Mouse (Mus musculus): ENCODE measurements around the gene Psmd2. TPM values are rescaled to one million over a fixed set of nuclear protein-coding genes. Genes with fewer than 3 reads are reported as not detected.

Psmd2 gene
- polyA plus RNA-seq, 1 experiment = not detected

GRCm38 (mm10) chr16:20621191-20621990, 30.1 kb upstream of the Psmd2 start, which contains the start of gene Camk2n2:
Gene Camk2n2, minus strand, starts transcription at chr16:20621287.
- WGBS = under 1% methylated on average over 92 of the region's 92 CpGs
- H3K27ac ChIP-seq (ENCODE audit: insufficient read depth, low read depth, low read length) = peak within 1 kb of the TSS; percentile 20; the same call in 1 of the 2 replicates
- H3K4me1 ChIP-seq (ENCODE audit: control insufficient read depth, insufficient read depth, low read length) = peaks cover 19% of the 10 kb centered on the region
- peak within 1 kb of the TSS; percentile 77 for H3K4me3 ChIP-seq (ENCODE audit: insufficient read depth, low read depth, low read length)
- TF ChIP-seq POLR2A (IDR thresholded peaks at IDR 0.05; ENCODE audit: insufficient read depth, low read depth, low read length) (0 out of 2 replicates have a peak, but pooled peaks have one; percentile 16), CTCF (IDR thresholded peaks at IDR 0.05; ENCODE audit: insufficient read depth, low read depth, low read length) (no peak)

GRCm38 (mm10) chr16:20621991-20622685, 29.3 kb upstream of the Psmd2 start:
- peak overlapping the region; percentile 46 for H3K27ac ChIP-seq (ENCODE audit: insufficient read depth, low read depth, low read length)
- H3K4me1 ChIP-seq (ENCODE audit: control insufficient read depth, insufficient read depth, low read length) = peaks cover 19% of the 10 kb centered on the region
- H3K4me3 ChIP-seq (ENCODE audit: insufficient read depth, low read depth, low read length) = peak overlapping the region; percentile 77
- no peak for TF ChIP-seq CTCF (IDR thresholded peaks at IDR 0.05; ENCODE audit: insufficient read depth, low read depth, low read length)
- TF ChIP-seq POLR2A (IDR thresholded peaks at IDR 0.05; ENCODE audit: insufficient read depth, low read depth, low read length) = no peak
- WGBS = 1% methylated on average over 37 of the region's 37 CpGs

GRCm38 (mm10) chr16:20623211-20623610, 28.2 kb upstream of the Psmd2 start:
- Histone ChIP-seq H3K4me1 (ENCODE audit: control insufficient read depth, insufficient read depth, low read length) (peaks cover 19% of the 10 kb centered on the region), H3K4me3 (ENCODE audit: insufficient read depth, low read depth, low read length) (no peak overlapping the region), H3K27ac (ENCODE audit: insufficient read depth, low read depth, low read length) (no peak overlapping the region)
- 9% methylated on average over 2 of the region's 2 CpGs for WGBS
- no peak for TF ChIP-seq POLR2A (IDR thresholded peaks at IDR 0.05; ENCODE audit: insufficient read depth, low read depth, low read length)
- TF ChIP-seq CTCF (IDR thresholded peaks at IDR 0.05; ENCODE audit: insufficient read depth, low read depth, low read length) = no peak

GRCm38 (mm10) chr16:20628871-20629391, 22.5 kb upstream of the Psmd2 start:
- peaks cover 13% of the 10 kb centered on the region for H3K4me1 ChIP-seq (ENCODE audit: control insufficient read depth, insufficient read depth, low read length)
- no peak overlapping the region for H3K27ac ChIP-seq (ENCODE audit: insufficient read depth, low read depth, low read length)
- H3K4me3 ChIP-seq (ENCODE audit: insufficient read depth, low read depth, low read length) = no peak overlapping the region
- TF ChIP-seq POLR2A (IDR thresholded peaks at IDR 0.05; ENCODE audit: insufficient read depth, low read depth, low read length) = no peak
- WGBS = 60% methylated on average over 11 of the region's 11 CpGs

GRCm38 (mm10) chr16:20629731-20630634, 21.5 kb upstream of the Psmd2 start, which contains the start of gene Ece2:
Gene Ece2, plus strand, starts transcription at chr16:20629828.
- Histone ChIP-seq H3K27ac (ENCODE audit: insufficient read depth, low read depth, low read length) (peak within 1 kb of the TSS; percentile 19), H3K4me3 (ENCODE audit: insufficient read depth, low read depth, low read length) (peak within 1 kb of the TSS; percentile 89), H3K4me1 (ENCODE audit: control insufficient read depth, insufficient read depth, low read length) (peaks cover 13% of the 10 kb centered on the region)
- 4% methylated on average over 54 of the region's 54 CpGs for WGBS
- 0 out of 2 replicates have a peak, but pooled peaks have one; percentile 38 for TF ChIP-seq POLR2A (IDR thresholded peaks at IDR 0.05; ENCODE audit: insufficient read depth, low read depth, low read length)
- no peak for TF ChIP-seq CTCF (IDR thresholded peaks at IDR 0.05; ENCODE audit: insufficient read depth, low read depth, low read length)

- H3K4me3 ChIP-seq (ENCODE audit: insufficient read depth, low read depth, low read length) = no peak overlapping the region
- H3K4me1 ChIP-seq (ENCODE audit: control insufficient read depth, insufficient read depth, low read length) = peaks cover 5% of the 10 kb centered on the region; the same call in 1 of the 2 replicates
- WGBS = 86% methylated on average over 8 of the region's 8 CpGs
- H3K27ac ChIP-seq (ENCODE audit: insufficient read depth, low read depth, low read length) = no peak overlapping the region
- no peak for TF ChIP-seq CTCF (IDR thresholded peaks at IDR 0.05; ENCODE audit: insufficient read depth, low read depth, low read length)
- no peak for TF ChIP-seq POLR2A (IDR thresholded peaks at IDR 0.05; ENCODE audit: insufficient read depth, low read depth, low read length)
These were observed 14.0 kb upstream of the Psmd2 start for GRCm38 (mm10) chr16:20637410-20637809.

GRCm38 (mm10) chr16:20638367-20638766, 13.1 kb upstream of the Psmd2 start:
- H3K4me1 ChIP-seq (ENCODE audit: control insufficient read depth, insufficient read depth, low read length) = peaks cover 5% of the 10 kb centered on the region; the same call in 1 of the 2 replicates
- WGBS = 24% methylated on average over 8 of the region's 8 CpGs
- no peak overlapping the region for H3K27ac ChIP-seq (ENCODE audit: insufficient read depth, low read depth, low read length)
- TF ChIP-seq POLR2A (IDR thresholded peaks at IDR 0.05; ENCODE audit: insufficient read depth, low read depth, low read length) (no peak), CTCF (IDR thresholded peaks at IDR 0.05; ENCODE audit: insufficient read depth, low read depth, low read length) (no peak)
- H3K4me3 ChIP-seq (ENCODE audit: insufficient read depth, low read depth, low read length) = no peak overlapping the region

- peaks cover 5% of the 10 kb centered on the region; the same call in 1 of the 2 replicates for H3K4me1 ChIP-seq (ENCODE audit: control insufficient read depth, insufficient read depth, low read length)
- H3K27ac ChIP-seq (ENCODE audit: insufficient read depth, low read depth, low read length) = no peak overlapping the region
- no peak overlapping the region for H3K4me3 ChIP-seq (ENCODE audit: insufficient read depth, low read depth, low read length)
- TF ChIP-seq CTCF (IDR thresholded peaks at IDR 0.05; ENCODE audit: insufficient read depth, low read depth, low read length) (peak; percentile 78), POLR2A (IDR thresholded peaks at IDR 0.05; ENCODE audit: insufficient read depth, low read depth, low read length) (no peak)
- WGBS = 5% methylated on average over 8 of the region's 8 CpGs
These were observed 9.3 kb upstream of the Psmd2 start for GRCm38 (mm10) chr16:20642161-20642560.

Measured in olfactory bulb, adult 2 months (tissue).